Mouse (Mus musculus) cerebellum, postnatal 14 days (tissue): ENCODE data around the gene Elf2.
"Not testable (repeated sequence)": the region's sequence is repeated elsewhere in the genome, so short reads cannot be mapped to it uniquely, and the experiment has no call there.

ENCODE experiments used
- DNase-seq, 2 experiments: peaks; one replicate each; pipeline ENCODE4 v3.0.0; 2021; ENCODE audit warnings: mixed read lengths in 2 of 2

The Elf2 gene

DNA sequence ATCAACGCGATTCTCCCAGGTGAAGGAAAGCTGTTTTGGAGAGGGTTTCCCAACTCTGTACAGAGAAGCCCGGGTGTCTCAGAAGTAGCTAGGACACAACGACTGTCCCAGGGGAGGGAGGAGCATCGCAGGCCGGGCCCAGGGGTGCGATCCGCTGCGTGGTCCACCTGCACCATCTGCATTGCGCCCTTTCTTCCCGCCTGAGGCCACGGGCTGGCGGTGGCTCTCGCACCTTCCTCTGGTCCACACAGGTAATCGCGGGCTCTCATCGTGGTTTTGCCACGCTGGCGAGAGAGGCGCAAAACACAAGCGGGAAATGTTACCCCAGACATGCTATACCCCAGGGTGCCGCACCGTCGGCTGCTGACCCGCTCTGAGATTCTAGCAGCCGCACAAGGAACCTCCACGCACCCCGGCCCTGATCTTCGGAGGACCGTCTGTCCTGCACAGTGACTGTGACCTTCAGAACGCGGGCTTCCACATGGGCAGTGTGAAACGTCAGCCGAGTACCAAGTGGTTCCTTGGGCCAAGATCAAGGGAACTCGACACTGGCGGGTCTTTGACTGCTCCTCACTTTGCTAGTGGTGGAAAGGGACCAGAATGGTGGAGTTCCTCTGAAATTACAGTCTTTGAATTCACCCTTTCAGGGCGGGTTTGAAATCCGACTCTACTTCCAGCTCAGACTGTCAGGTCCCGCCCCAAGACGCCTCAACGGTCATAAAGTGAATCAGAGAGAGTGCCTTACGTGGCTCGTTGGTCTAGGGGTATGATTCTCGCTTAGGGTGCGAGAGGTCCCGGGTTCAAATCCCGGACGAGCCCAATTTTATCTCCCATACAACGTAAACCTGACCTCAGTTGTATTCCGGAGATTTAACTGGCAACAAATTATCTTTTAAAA is 18.4 kb upstream of the Elf2 start:
- peak; percentile 41 to 54 for DNase-seq

DNA sequence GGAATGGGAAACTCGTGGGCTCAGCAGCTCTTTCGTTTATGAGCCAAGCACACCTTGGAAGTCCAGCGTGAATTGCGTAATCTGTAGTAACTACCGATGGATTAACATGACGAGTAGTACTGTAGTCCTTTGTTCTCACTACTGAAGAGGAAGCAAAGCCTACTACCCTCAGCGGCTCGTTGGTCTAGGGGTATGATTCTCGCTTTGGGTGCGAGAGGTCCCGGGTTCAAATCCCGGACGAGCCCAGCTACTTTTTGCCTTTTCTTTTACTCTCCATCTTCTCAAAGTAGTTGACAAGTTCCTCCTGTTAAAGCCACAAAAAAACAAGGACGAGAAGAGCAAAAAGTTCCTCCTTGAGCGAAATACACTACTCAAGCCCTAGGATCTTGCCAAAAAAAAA is 17.7 kb upstream of the Elf2 start:
- peak; percentile 53 to 65 for DNase-seq

DNA sequence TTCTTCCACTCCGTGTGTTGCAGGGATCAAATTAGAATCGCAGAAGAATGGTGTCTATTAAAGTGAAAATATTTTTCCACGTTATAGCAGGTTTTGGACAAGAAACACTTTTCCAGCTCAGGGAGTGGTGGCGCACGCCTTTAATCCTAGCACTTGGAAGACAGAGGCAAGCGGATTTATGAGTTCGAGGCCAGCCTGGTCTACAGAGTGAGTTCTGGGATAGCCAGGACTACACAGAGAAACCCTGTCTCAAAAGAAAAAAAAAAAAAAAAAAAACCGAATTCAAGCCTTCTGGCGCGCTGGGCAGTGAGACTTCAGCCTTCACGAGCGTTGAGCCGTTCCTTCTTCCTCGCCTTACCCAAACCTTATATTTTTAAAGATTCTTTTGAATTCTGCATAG is 17.2 kb upstream of the Elf2 start:
- DNase-seq, result no peak

DNA sequence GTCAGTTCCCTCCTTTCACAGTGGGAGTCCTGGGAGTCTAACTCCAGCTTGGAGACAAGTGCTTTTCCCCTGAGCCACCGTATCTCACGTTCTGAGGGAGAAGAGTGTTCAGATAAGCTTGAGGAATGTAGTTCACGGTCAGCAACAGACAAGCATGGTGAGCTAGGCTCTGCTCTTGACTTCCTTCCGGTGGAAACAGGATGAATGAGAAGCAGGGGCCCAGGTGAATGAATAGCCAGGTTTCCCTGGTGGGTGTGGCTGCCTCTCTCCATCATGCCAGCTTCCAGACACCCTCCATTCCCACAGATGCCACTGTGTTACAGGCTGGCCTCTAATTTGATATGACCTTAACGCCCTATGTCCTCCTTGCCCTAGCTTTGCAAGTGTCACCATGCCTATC is 16.6 kb upstream of the Elf2 start:
- no peak for DNase-seq

DNA sequence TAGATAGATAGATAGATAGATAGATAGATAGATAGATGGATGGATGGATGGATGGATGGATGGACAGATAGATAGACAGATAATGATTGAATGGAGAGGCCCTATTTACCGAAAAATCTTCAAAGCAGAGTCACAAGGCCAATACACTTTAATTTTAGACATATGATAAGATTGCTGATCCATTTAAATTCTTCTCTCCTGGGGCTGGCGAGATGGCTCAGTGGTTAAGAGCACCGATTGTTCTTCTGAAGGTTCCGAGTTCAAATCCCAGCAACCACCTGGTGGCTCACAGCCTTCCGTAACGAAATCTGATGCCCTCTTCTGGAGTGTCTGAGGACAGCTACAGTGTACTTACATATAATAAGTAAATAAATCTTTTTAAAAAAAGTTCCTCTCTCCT is 14.5 kb upstream of the Elf2 start:
- DNase-seq, result not testable (repeated sequence)

DNA sequence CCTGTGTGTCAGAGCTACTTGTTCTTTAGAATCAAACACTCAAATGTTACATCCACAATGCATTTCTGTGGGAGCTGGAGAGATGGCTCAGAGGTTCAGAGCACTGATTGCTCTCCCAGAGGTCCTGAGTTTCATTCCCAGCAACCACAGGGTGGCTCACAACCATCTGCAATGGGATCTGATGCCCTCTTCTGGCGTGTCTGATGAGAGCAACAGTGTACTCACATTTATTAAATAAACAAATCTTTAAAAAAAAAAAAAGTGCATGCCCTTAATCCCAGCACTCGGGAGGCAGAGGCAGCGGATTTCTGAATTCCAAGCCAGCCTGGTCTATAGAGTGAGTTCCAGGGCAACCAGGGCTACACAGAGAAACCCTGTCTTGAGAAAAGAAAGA is 13.6 kb upstream of the Elf2 start:
- no peak for DNase-seq

DNA sequence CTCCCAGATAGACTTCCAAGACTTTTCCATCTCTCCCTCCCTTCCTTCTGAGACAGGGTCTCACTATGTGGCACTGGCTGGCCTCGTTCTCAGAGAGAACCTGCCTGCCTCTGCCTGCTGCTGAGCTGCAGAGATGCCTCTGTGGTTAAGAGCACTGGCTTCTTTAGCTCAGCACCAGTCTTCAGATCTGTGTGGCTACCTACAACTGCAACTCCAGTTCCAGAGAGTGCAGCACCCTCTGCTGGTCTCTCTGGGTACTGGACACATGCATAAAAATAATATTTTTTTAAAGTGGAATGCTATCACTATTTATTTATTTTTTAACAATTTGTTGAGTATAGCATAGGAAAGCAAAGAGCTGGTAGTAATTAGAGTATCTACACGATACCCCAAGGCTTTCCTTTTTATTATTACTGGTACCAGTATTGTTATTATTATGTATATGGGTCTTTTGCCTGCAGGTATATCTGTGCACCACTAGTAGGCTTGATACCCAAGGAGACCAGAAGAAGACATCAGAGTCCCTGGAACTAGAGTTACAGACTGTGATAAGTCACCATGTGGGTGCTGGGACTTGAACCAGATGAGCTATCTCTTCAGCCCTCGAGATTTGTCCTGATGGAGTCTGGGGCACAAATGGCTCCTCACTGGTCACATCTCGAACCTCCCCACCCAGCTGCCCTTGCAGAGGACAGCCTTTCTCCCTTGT is 13.0 kb upstream of the Elf2 start:
- DNase-seq, result peak; percentile 47 to 73

DNA sequence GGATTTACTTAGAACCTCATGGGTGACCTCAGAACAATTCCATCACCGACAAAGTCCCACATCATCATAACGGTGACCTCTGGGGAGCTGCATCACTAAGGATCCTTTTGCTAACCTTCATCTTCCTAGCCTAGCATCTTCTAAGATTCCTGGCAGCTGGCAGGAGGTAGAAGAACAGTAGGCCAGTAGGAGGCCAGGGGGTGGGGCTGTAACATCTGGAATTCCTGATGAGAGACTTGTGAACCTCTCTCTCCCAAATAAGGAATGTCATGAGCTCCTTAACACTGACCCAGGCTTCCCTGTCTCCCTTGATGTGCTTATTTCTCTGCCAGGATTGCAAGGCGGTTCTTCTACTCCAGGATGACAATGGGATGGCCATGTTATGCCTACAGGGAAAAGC is 10.3 kb upstream of the Elf2 start:
- no peak for DNase-seq

DNA sequence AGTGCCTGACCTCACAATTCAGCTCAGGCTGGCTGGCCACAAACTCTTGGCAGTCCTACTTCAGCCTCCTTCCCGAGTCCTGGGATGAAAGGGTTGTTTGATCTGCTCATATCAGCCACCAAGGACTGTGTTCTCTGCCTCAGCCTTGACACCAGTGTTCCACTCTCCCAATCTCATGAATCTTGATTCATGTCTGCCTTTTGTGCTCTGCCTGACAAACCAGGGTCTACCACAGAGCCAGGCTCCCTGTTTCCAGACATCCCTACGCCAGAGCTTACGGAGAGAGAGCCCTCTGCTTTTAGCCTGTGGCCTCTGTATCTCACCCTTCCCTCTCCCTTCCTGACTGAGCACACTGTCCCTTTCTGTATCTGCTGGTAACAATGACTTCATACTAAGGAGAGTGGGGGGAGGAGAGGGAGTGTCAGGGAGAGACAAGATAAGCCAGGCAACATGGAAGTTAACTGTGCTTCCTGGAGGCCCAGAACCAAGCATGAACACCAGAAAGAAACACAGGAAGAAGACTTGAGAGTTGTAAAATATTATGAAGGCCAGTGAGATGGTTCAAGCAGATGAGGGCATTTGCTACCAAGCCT is 8.3 kb upstream of the Elf2 start:
- no peak for DNase-seq

DNA sequence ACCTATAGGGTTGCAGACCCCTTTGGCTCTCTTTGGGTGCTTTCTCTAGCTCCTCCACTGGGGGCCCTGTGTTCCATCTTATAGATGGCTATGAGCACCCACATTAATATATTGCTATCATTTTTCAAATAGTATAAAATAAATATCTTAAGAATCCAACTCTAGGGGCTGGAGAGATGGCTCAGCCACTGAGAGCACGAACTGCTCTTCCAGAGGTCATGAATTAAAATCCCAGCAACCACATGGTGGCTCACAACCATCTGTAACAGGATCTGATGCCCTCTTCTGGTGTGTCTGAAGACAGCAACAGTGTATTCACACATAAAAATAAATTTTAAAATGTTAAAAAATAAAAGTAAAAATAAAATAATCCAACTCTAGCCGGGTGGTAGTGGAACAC is 4.6 kb upstream of the Elf2 start:
- not testable (repeated sequence) for DNase-seq

DNA sequence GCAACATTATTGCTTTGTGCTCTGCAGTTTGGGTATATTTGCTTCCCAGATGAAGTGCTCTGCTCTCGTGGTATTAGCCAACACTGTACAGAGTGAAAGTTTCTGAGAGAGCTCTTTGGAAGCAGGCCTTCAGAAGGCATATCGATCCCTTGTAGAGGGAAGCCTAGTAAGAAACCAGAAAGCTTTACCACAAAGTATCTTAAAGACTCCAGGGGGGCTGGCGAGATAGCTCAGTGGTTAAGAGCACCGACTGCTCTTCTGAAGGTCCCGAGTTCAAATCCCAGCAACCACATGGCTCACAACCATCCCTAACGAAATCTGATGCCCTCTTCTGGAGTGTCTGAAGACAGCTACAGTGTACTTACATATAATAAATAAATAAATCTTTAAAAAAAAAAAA is 3.7 kb upstream of the Elf2 start:
- not testable (repeated sequence) for DNase-seq

DNA sequence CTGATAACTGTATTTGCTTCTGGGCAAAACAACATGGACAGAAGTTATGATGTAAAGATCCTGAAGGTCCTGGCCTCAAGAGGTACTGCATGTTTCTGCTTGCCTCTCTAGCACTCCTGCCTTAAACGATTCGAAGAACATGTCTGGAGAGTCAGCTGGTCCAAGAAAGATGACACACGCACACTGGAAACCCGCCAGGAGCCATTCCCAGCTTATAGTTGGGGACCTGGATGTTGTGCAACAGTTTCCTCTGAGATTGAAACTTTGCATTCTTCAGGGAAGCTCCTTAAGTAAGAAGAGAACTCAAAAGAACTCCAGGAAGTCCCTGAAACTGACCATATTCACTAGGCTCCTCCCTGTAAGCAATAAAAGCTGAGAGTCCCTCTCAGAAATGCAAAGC is 2.8 kb upstream of the Elf2 start:
- no peak for DNase-seq

DNA sequence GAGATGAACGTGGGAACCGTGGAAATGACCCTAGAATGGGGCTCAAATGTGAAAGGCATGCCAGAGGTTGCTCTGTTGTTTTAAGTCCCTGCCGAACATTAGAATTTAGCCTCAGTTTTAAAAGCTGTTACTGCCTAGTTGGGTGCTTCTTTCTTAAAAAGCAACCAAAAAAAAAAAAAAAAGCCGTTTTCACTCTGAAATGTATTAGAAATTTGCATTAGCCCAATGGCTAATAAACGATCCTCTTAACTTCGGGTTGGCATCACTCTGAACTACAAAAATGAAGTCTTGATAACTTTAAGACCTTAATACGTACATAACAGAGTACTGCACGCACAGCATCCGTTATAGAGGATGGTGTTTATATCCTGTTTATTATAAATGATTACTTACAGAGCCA is 1.7 kb upstream of the Elf2 start:
- DNase-seq, result no peak

DNA sequence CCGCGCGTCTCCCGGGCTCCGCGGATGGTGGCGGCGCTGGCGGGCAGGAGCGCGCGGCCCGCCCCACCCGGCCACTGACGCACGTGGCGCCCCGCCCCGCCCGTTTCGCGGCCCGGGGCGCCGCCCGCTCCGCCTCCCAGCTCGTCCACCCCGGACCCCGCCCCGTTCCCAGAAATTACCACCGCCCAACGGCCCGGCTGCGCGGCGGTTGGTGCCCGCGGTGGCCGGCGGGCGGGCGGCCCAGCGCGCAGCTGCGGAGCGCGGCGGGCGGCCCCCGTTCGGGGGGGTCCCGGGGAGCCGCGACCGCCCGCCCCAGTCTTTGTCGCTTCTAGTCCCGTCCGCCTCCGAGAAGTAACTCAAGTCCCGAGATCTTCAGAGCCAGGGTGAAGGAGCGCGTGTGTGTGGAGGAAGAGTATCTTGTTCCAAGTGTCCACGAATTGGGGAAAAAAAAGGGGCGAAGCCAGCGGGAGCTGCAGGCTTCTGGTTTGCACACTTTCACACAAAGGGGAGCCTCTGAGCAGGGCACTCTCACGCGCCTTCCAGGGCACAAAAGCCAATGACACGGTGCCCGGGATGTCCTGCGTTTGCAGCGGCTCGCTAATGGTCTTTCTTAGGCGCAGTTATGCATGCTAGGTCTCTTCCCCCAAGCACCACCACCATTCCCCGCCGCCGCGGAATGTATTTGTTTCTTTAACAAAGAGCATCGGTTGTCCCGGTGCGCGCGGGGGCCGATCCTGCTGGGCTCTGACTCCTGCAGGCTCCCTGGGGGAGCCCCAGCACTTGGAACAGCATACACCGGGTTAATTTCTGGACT is 1.0 kb upstream of the Elf2 start:
- peak; percentile 77 to 86 for DNase-seq

DNA sequence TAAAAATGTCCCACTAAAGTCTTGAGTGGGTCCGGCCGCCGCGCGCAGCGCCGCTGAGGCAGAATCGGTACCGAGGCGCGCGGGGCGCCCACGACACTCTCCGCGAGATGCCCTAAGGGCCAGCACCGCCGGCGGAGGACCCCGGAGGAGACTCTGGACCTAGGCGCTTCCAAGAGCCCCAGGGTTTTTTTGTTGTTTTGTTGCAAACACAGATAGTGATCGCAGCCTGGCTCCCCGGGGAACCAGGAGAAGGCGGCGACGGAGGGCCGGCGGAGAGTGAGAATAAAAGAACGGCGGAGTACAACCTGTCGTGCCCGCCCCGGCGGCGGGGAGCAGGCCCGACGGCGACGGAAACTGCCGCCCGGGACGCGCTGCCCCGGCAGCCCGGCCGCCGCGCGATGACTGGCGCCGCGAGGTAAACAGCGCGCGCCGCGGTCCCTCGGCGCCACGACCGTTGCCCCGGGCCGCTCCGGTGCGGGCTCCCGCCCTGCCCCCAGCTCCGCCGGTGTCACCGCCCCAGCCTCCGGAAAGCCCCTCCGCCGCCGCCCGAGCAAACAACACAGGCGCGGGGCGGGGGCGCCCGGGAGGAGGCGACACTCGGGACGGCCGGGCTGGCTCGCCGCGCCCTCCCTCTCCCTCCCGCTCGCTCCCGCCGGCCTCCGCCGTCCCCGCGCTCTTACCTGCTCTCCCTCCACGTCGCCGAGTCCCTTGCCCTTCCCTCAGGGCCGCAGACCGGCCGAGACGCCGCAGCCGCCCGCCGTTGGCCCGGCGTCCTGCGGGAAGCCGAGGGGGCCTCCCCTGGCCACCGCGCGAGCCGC is 520 bp downstream of the Elf2 start:
- DNase-seq, result peak; percentile 52 to 65

DNA sequence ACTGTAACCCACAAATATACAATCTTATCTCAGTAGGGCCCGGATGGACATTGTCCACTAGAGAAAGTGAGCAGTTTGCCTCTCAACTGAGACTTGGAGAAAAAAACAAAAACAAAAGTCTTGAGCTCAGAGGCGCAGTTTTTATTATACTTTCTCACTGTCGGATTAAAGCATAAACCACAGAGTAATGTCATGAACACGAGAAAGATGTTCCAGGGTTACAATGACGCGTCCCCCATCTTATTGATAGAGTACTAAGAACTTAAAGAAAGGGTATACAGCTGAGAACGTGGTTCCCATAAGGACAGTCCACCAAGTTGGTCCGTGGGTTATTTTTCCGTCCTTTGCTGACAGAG is 1.1 kb downstream of the Elf2 start:
- no peak for DNase-seq

DNA sequence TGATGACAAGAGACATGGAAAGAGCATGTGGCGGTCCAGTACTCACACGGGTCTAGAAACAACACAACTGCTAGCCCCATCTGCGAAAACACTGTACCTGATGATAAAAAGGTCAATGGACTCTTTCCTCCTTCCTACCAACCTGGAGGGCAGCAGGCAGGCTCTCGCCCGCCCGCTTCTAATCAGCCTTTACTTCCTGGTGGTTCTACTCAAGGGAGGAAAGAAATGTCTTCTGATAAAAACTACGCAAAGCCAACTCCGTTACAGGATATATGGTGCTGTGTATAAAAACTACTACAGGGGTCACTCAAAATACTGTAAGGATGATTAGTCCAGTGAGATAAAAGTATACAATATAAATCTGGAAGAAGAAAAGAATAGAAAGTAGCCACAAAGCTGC is 5.1 kb downstream of the Elf2 start:
- DNase-seq, result no peak

DNA sequence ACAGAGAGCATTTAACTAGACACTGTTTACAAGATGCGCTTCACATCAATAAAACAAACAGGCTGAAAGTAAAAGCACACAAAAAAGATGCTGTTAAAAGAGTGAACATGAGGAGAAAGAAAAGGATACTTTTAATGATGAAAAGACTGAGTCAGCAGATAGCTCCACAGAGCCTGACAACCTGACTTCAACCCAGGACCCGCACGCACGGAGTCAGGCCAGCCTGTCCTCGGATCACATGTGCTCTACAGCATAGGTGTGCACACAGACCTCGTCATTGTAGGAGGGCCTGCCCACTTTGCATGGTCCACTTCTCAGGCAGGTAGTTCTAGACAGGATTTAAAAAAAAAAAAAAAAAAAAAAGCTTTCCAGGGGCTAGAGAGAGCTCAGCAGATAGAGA is 6.5 kb downstream of the Elf2 start:
- no peak for DNase-seq

DNA sequence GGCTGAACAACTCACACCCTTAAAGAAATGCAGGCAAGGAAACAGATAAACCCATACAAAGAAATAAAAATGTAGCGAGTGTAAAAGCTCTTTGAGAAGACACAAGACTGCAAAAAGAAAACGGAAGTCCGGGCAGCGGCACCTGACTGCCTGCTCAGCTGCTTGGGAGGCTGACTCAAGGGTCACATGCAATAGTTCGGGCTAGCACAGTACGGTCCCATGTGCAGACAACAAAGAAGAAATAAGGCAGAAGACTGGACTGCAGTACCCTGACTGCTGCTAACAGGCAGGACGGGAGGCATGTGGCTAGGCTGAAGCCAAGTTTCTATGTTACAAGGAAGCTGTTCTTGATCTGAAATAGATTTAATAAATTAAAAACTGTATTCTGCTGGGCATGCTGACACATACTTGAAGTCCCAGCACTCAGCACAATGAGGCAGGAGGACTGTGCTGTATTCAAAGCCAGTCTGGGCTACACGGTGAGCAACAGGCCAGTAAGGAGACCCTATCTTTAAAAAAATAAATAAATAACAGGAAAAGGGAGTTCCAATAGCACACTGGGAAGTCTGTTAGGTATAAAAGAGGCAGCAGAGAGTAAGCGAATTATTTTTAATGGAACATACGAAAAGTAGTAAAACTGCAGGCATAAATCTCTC is 7.1 kb downstream of the Elf2 start:
- DNase-seq, result no peak

DNA sequence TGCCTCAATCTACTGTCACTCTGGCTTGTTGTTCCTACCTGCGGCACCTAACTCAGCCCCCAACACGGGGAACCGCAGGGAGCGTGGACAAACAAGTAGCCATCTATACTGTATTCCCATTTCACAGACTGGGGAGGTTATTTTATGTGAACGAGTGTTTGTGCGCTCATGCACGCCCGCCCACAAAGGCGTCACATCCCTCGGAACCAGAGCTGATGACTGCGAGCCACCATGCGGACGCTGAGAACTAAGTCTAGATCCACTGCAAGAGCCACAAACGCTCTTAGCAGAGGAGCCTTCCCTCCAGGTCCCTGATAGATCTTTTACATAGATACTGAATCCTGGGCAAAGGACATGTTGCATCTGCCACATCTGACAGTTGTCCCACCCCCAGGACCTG is 10.4 kb downstream of the Elf2 start:
- DNase-seq, result no peak

DNA sequence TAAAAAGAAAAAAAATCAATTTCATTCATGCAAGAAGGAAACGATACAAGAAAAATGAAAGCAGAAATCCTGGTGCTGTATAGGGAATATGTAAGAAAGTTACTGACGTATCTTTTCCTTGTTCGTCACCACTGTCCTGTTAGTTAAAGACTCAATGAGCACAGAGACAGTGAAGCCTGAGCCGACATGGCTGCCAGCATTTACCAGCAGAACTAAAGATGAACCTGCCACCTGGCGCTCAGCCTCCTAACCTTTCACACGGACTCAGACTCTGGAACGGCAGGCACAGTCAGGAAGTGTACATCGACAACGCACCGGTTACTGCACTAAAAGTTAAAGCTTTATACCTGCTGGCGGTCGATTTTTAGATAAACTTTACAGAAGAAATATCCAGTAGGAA is 11.9 kb downstream of the Elf2 start:
- no peak for DNase-seq

DNA sequence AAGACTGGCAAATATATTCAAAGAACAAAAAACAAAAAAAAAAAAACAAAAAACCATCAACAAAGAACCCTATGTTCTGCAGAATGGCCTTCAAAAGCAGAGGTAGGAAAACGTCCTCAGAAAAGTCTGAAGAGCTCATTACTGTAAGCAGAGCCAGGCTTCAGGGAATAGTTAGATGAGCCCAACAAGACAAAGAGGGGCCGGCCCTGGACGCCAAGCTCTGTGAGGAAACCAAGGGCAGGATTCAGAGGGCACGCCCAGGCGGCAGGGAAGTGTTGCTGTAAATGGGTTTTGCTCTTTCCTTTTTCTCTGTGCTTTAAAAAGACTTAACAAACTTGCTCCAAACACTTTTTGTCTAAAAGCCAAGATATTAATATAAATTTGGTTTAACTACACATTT is 12.6 kb downstream of the Elf2 start:
- DNase-seq, result no peak
